Mouse (Mus musculus) lung, adult 2 months (tissue): ENCODE data around the gene Trp53i13.

Experiments
- CTCF ChIP-seq: fragments of 200-500 bp; IDR thresholded peaks from 2 replicates; pipeline ENCODE4 v1.5.1; 2011; ENCODE audit warnings: mild to moderate bottlenecking, low read length, control low read depth; ENCODE audit not compliant: insufficient read depth
- POLR2A ChIP-seq: fragments of 200-500 bp; IDR thresholded peaks from 2 replicates; pipeline ENCODE4 v1.6.1; 2011; ENCODE audit warnings: low read depth, mild to moderate bottlenecking, control low read depth, low read length, borderline replicate concordance; ENCODE audit errors: extremely low read depth

DNA sequence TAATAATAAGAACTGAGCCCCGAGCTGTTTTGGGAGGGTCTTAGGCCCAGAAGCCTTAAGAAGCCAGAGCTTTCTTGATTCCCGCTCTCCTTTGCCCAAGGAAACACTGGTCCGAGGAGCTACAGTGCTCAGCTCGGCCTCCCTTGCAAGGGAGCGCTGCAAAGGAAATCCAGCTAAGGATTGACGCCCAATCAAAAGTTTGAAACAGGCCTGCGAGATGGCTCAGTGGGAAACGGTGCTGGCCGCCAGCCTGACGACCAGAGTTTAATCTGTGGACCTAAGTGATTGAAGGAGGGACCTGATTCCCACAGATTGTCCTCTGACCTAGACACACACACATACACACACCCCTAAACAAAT is 2.0 kb downstream of the Trp53i13 start:
- no peak for TF ChIP-seq CTCF
- TF ChIP-seq POLR2A: no peak
